Mouse (Mus musculus) hindbrain, embryonic 11.5 days (tissue): ENCODE results near the gene Txnrd1. TPM values are rescaled to one million over a fixed set of nuclear protein-coding genes. Genes with fewer than 3 reads are reported as not detected.

ENCODE experiments used
- ATAC-seq: fragments of 200-750 bp; cut with Nextera tagmentation; 2 replicates; pipeline ENCODE4 v1.8.0; 2017; ENCODE audit warnings: mild to moderate bottlenecking, moderate TSS enrichment, moderate library complexity; ENCODE audit not compliant: low FRiP score
- DNase-seq: peaks from one replicate; pipeline ENCODE4 v3.0.0-alpha.2; 2015; ENCODE audit warnings: low spot score
- H3K27ac ChIP-seq: fragments of 300-500 bp; sonication (generic); 2 replicates; pipeline ENCODE4 v1.5.1; 2014; ENCODE audit warnings: mild to moderate bottlenecking, low read depth, low read length
- H3K27me3 ChIP-seq: fragments of 300-500 bp; sonication (generic); 2 replicates; pipeline ENCODE4 v1.6.1; 2014; ENCODE audit warnings: mild to moderate bottlenecking, low read length, moderate library complexity, mixed read lengths; ENCODE audit not compliant: control insufficient read depth, insufficient read depth
- H3K36me3 ChIP-seq: fragments of 300-500 bp; sonication (generic); 2 replicates; pipeline ENCODE4 v1.6.1; 2014; ENCODE audit warnings: mild to moderate bottlenecking, low read length, moderate library complexity, mixed read lengths; ENCODE audit not compliant: control insufficient read depth, insufficient read depth
- H3K4me1 ChIP-seq: fragments of 300-500 bp; sonication (generic); replicated peaks from 2 replicates; pipeline ENCODE4 v1.6.1; 2014; ENCODE audit warnings: low read length, mixed read lengths; ENCODE audit not compliant: control insufficient read depth, insufficient read depth
- H3K4me2 ChIP-seq: fragments of 300-500 bp; sonication (generic); replicated peaks from 2 replicates; pipeline ENCODE4 v1.6.1; 2014; ENCODE audit warnings: mild to moderate bottlenecking, low read depth, low read length
- H3K4me3 ChIP-seq: fragments of 300-500 bp; sonication (generic); 2 replicates; pipeline ENCODE4 v1.5.1; 2014; ENCODE audit warnings: low read depth, low read length
- H3K9ac ChIP-seq: fragments of 300-500 bp; sonication (generic); 2 replicates; pipeline ENCODE4 v1.6.1; 2014; ENCODE audit warnings: low read depth, low read length
- H3K9me3 ChIP-seq: fragments of 300-500 bp; sonication (generic); 2 replicates; pipeline ENCODE4 v1.6.1; 2016; ENCODE audit warnings: low read length; ENCODE audit not compliant: control insufficient read depth
- WGBS: fragments of 180-500 bp; shearing (Covaris S2); extraction: QIAGEN DNeasy Blood & Tissue Kit; methylation state at CpG from one replicate; pipeline ENCODE4 v1.1.7; 2014; 5-methylcytosine and 5-hydroxymethylcytosine counted together
- polyA plus RNA-seq: library from polyadenylated mRNA; unstranded; fragments of >200 nt; fragmentation: Nextera tagmentation; extraction: Ambion mirVana; gene quantifications from 2 replicates; pipeline ENCODE4 v1.2.1, GENCODE M21; 2014

The Txnrd1 gene
- polyA plus RNA-seq, 1 experiment from 2014 or later: 170 TPM

- H3K4me1 ChIP-seq: no peaks in the 10 kb centered on the region
- H3K27me3 ChIP-seq: no peaks in the 10 kb centered on the region
- H3K9ac ChIP-seq: no peak overlapping the region
- H3K36me3 ChIP-seq: peaks cover 9% of the 10 kb centered on the region; the same call in 1 of the 2 replicates
- WGBS: 87% methylated on average over 2 of the region's 2 CpGs
- no peak overlapping the region for H3K27ac ChIP-seq
- no peak overlapping the region for H3K4me2 ChIP-seq
- no peak overlapping the region for H3K4me3 ChIP-seq
- DNase-seq: no peak
- ATAC-seq: no peak
- H3K9me3 ChIP-seq: no peaks in the 10 kb centered on the region
These were observed 57.2 kb downstream of the Txnrd1 start for GRCm38 (mm10) chr10:82890936-82891335.

GRCm38 (mm10) chr10:82891427-82891826 is 57.7 kb downstream of the Txnrd1 start:
- Histone ChIP-seq H3K4me2 (no peak overlapping the region), H3K27ac (no peak overlapping the region), H3K4me1 (no peaks in the 10 kb centered on the region), H3K4me3 (no peak overlapping the region), H3K36me3 (peaks cover 11% of the 10 kb centered on the region; the same call in 1 of the 2 replicates), H3K9me3 (no peaks in the 10 kb centered on the region), H3K27me3 (no peaks in the 10 kb centered on the region), H3K9ac (no peak overlapping the region)
- no peak for DNase-seq
- ATAC-seq: no peak
- WGBS: 90% methylated on average over 7 of the region's 7 CpGs

- DNase-seq: no peak
These were observed 58.8 kb downstream of the Txnrd1 start for GRCm38 (mm10) chr10:82892442-82893055.

GRCm38 (mm10) chr10:82893872-82894650 is 60.3 kb downstream of the Txnrd1 start:
- 79% methylated on average over 18 of the region's 18 CpGs for WGBS
- Histone ChIP-seq H3K27me3 (no peaks in the 10 kb centered on the region), H3K4me1 (no peaks in the 10 kb centered on the region), H3K27ac (peak overlapping the region; percentile 5; the same call in 1 of the 2 replicates), H3K9me3 (no peaks in the 10 kb centered on the region), H3K4me2 (no peak overlapping the region), H3K4me3 (no peak overlapping the region), H3K36me3 (peaks cover 9% of the 10 kb centered on the region; the same call in 1 of the 2 replicates), H3K9ac (no peak overlapping the region)
- DNase-seq (no peak), ATAC-seq (no peak)

More at GRCm38 (mm10) chr10:82892442-82893055, 58.8 kb downstream of the Txnrd1 start:
- Histone ChIP-seq H3K4me3 (no peak overlapping the region), H3K4me1 (no peaks in the 10 kb centered on the region), H3K27me3 (no peaks in the 10 kb centered on the region), H3K4me2 (no peak overlapping the region), H3K36me3 (peaks cover 9% of the 10 kb centered on the region; the same call in 1 of the 2 replicates), H3K27ac (peak overlapping the region; percentile 34; the same call in 1 of the 2 replicates), H3K9me3 (no peaks in the 10 kb centered on the region), H3K9ac (no peak overlapping the region)
- WGBS: 95% methylated on average over 9 of the region's 9 CpGs
- ATAC-seq: no peak

GRCm38 (mm10) chr10:82897936-82898335 is 64.2 kb downstream of the Txnrd1 start:
- H3K36me3 ChIP-seq: peaks cover 6% of the 10 kb centered on the region; the same call in 1 of the 2 replicates

GRCm38 (mm10) chr10:82898893-82899292 is 65.1 kb downstream of the Txnrd1 start:
- Histone ChIP-seq H3K27me3 (no peaks in the 10 kb centered on the region), H3K4me1 (peaks cover 2% of the 10 kb centered on the region; the same call in 1 of the 2 replicates), H3K36me3 (peaks cover 6% of the 10 kb centered on the region; the same call in 1 of the 2 replicates), H3K4me2 (no peak overlapping the region), H3K4me3 (no peak overlapping the region), H3K27ac (no peak overlapping the region), H3K9me3 (no peaks in the 10 kb centered on the region), H3K9ac (no peak overlapping the region)
- ATAC-seq (no peak), DNase-seq (no peak)
- 74% methylated on average over 7 of the region's 7 CpGs for WGBS

More at GRCm38 (mm10) chr10:82897936-82898335, 64.2 kb downstream of the Txnrd1 start:
- Histone ChIP-seq H3K27me3 (no peaks in the 10 kb centered on the region), H3K9ac (no peak overlapping the region), H3K27ac (no peak overlapping the region), H3K4me2 (no peak overlapping the region), H3K9me3 (no peaks in the 10 kb centered on the region), H3K4me1 (peaks cover 2% of the 10 kb centered on the region; the same call in 1 of the 2 replicates), H3K4me3 (no peak overlapping the region)
- DNase-seq (no peak), ATAC-seq (no peak)
- WGBS: 90% methylated on average over 13 of the region's 13 CpGs

- Histone ChIP-seq H3K4me2 (0 out of 2 replicates have a peak overlapping the region, but pooled peaks have one; percentile 8), H3K27ac (no peak overlapping the region)
- peak; percentile 53 for ATAC-seq
These were observed 66.2 kb downstream of the Txnrd1 start for GRCm38 (mm10) chr10:82899810-82900421.

GRCm38 (mm10) chr10:82900546-82900945 is 66.8 kb downstream of the Txnrd1 start:
- WGBS: 24% methylated on average over 7 of the region's 7 CpGs
- ATAC-seq (peak; percentile 43; the same call in 1 of the 2 replicates), DNase-seq (peak; percentile 61)
- no peak overlapping the region for H3K27ac ChIP-seq
- H3K9ac ChIP-seq: no peak overlapping the region
- no peak overlapping the region for H3K4me2 ChIP-seq
- H3K36me3 ChIP-seq: peaks cover 6% of the 10 kb centered on the region; the same call in 1 of the 2 replicates
- no peaks in the 10 kb centered on the region for H3K27me3 ChIP-seq
- H3K4me3 ChIP-seq: no peak overlapping the region
- H3K9me3 ChIP-seq: no peaks in the 10 kb centered on the region
- H3K4me1 ChIP-seq: peaks cover 2% of the 10 kb centered on the region; the same call in 1 of the 2 replicates

More at GRCm38 (mm10) chr10:82899810-82900421, 66.2 kb downstream of the Txnrd1 start:
- DNase-seq: no peak
- H3K4me1 ChIP-seq: peaks cover 2% of the 10 kb centered on the region; the same call in 1 of the 2 replicates
- no peak overlapping the region for H3K4me3 ChIP-seq
- H3K27me3 ChIP-seq: no peaks in the 10 kb centered on the region
- peaks cover 6% of the 10 kb centered on the region; the same call in 1 of the 2 replicates for H3K36me3 ChIP-seq
- WGBS: 37% methylated on average over 16 of the region's 16 CpGs
- H3K9ac ChIP-seq: no peak overlapping the region
- H3K9me3 ChIP-seq: no peaks in the 10 kb centered on the region
